Mouse (Mus musculus): ENCODE measurements around the gene Dlgap4.

Dlgap4 gene

DNA sequence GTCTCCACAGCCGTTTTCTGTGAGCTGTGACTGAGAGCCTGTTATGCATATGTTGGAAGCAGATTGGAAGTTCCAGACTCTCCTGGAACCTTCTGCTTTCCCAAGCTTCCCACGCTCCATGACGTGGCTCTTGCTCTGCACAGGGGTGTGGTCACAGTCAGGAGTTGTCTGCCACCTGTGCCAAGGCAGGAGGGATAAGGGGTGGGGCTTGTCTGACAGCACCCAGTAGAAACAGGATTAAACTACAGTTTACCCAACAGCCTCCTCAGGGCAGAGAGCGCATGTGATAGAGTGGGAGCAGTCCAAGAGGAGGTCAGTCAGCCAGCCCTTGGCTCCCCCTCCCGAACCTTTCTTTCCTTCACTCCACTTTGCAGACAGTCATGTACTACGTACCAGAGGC, 118.6 kb downstream of the Dlgap4 start:
- no peak for DNase-seq (ENCODE audit: low read depth in 2 of 2, low spot score in 2 of 2)

DNA sequence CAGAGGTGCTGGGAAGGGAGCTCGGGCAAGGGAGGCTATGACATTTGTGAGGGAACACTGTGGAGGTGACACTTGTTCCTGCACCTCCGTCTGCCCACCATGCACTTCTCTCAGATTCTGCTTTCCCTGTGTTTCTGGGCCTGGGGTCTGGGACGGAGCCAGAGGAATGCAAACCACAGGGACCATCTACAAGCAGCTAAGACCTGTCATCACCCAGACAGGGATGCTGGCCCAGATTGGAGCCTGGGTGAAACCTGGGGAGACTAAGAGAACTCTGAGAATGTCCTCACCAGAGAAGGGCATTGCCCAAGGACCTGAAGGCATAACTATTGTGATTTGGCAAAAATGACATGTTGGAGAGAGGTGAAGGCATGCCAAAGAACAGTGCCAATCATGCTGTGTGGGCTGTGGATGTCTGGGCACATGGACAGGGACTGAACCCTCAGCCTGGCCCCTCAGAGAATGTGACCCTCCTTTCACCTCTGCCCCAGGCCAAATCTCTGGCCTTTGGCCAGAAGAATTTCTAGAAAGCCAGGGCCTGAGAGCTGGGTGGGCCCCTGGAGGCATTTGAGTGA, 122.3 kb downstream of the Dlgap4 start:
- no peak for DNase-seq (ENCODE audit: low read depth in 2 of 2, low spot score in 2 of 2)

DNA sequence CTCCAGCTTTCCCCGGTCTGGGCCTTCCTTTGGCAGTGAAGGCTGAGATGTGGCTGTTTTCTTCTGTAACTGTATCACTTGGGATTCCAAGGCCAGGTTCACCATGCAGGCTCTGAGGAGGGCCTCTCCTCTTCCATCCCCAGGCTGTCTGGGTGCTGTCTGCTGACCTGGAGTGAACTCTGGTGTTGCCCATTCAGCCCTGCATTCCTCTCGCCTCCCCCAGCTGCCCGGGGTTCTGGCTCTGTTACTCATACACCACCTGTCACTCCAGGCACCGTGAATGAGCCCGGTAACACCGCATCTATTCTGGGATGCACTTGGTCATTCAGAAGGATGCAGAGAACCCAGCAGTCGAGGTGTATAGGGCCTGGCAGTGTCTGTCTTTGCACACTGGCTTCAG, 123.3 kb downstream of the Dlgap4 start:
- no peak for DNase-seq (ENCODE audit: low read depth in 2 of 2, low spot score in 2 of 2)

DNA sequence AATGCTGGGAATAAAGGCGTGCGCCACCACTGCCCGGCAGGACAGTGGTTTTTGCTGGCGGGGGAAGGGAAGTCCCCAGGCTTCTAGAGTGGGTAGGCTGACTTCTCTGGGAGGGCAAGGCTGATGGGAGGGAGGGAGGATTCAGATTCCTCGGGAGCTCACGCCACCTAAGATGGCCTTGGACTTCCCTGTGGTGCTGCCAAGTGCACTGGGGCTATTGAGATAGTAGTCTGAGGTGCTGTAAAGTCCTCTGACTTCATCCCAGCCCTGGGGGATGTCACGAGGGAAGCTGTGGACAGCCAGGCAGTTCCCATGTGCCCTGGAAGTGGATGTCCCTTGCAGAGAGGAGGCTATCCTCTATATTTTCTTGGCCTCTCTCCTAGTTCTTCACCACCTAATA, 124.5 kb downstream of the Dlgap4 start:
- no peak for DNase-seq (ENCODE audit: low read depth in 2 of 2, low spot score in 2 of 2)

DNA sequence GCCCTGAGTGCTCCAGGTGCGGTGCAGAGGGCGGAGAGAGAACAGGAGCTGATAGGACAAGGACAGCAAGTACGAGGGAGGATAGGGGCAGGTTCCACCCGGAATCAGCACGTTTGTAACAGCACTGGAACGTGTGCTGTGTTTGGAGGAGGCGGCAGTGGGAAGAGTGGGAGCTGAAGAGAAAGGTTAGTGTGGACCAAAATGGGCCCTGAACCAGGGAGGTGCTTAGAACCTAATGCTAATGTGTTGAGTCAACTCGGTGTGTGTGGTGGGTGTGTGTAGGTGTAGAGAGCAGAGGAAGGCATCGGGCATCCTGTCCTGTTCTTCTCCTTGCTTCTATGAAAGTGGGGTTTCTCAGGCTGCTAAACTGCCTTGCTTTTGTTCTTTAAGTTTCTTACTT, 127.8 kb downstream of the Dlgap4 start:
- DNase-seq (ENCODE audit: low read depth in 2 of 2, low spot score in 2 of 2): no peak

DNA sequence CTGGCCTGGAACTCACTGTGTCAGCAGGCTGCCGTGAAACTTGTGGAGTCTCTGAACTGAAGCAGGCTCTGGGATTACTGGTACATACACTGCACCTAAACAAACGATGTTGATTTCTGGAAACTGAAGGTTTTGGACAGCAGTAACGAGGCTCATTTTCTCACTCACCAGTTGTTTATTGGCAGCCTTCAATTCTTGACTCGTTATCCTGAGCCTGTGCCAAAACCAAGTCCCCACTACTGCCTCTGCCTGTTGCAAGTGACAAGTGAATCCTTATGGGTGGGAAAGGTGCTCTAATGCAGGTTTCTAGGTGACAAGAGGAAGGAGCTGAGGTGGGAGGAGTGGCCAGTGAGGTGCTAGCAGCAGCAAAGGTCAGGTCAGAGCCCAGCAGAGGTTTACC, 128.5 kb downstream of the Dlgap4 start:
- DNase-seq (ENCODE audit: low read depth in 2 of 2, low spot score in 2 of 2): no peak

DNA sequence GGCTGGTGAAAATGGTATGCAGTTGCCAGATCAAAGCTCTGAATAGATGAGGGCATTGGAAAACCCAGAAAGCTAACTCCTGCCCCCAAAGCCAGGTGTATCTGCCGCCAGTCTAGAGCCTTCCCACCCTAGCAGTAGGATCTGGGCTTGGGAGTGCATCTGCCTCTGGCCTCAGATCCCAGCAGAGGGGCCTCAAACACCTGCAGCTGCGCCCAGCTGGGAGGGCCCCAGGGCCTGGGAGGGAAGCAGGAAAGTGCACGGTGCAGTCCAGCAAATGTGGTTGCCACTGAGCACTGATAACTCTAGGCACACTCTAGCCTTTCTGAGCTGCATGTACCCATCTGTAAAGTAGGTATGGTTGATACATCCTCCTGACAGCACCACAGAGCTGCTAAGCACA, 129.7 kb downstream of the Dlgap4 start:
- DNase-seq (ENCODE audit: low read depth in 2 of 2, low spot score in 2 of 2): no peak

DNA sequence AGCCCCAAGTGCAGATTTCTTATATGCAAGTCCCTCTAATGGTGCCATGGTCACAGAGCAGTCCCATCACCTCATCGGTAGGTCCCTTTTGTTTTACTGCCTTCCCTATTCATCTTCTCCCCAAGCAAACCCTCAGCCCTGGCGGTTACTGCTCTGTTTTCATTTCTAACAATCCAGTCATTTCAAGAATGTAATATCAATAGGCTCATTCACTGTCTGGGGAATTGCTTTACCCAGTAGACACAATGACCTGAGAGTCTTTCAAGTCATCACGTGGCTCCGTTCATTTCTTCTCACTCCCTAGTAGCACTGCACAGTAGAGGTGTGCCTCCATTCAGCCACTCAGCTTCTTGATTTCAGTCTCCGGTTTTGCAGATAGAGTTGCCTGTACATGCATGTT, 130.9 kb downstream of the Dlgap4 start:
- no peak for DNase-seq (ENCODE audit: low read depth in 2 of 2, low spot score in 2 of 2)

DNA sequence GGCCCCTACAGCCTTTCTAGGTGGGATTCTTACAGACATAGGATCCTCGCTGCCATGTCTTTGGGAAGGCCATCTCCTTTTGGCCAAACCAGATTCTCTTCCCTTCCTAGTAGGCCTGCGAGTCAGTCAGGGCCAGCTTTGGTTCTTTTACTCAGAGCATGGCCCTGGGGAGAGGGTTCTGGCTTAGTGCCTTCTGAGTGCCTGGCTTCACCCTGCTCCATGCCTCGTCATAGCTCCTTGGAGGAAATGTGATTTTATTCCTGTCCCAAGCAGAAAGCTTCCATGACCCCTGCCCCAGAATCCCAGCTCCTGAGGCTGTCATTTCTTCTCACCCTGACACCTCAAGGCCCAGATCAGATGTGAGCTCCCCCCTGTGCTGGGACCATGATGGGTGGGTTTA, 133.8 kb downstream of the Dlgap4 start:
- no peak for DNase-seq (ENCODE audit: low read depth in 2 of 2, low spot score in 2 of 2)

DNA sequence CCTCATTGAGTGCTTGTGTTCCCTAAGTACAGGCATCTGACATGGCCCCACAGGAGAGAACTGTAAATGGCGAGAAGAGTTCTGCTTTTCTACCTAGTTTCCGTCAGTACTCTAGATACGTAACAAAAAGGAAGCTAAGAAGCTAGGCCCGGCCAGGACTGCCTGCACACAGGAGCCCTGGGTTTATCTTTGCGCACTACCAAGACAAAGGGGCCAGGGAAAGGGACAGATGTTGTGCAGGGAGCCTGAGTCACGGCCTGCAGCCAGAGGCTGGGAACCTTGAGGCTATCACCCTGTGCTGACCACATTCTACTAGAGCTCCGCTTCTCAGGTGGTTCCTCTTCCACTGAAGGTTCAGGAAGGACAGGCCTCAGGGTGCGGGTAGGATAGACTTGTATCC, 136.2 kb downstream of the Dlgap4 start:
- DNase-seq (ENCODE audit: low read depth in 2 of 2, low spot score in 2 of 2): no peak

DNA sequence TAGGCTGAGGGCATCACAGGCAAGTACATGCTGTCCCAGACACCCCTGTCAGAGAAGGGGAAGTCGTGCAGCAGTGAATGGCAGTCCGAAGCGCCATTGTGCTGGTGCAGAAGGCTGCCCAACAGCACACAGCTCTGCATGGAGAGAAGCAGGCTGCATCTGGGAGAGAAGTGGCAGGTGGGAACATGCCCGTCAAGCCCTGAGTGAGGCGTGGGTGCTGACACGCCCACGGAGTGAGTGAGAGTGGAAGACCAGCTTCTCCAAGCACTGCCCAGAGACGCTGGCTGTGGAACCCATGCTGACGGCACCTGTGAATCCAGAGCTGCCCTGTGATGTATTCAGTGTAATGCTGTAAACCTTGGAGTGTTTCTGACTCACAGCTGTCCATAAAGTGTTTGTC, 143.4 kb downstream of the Dlgap4 start:
- no peak for DNase-seq (ENCODE audit: low read depth in 2 of 2, low spot score in 2 of 2)

DNA sequence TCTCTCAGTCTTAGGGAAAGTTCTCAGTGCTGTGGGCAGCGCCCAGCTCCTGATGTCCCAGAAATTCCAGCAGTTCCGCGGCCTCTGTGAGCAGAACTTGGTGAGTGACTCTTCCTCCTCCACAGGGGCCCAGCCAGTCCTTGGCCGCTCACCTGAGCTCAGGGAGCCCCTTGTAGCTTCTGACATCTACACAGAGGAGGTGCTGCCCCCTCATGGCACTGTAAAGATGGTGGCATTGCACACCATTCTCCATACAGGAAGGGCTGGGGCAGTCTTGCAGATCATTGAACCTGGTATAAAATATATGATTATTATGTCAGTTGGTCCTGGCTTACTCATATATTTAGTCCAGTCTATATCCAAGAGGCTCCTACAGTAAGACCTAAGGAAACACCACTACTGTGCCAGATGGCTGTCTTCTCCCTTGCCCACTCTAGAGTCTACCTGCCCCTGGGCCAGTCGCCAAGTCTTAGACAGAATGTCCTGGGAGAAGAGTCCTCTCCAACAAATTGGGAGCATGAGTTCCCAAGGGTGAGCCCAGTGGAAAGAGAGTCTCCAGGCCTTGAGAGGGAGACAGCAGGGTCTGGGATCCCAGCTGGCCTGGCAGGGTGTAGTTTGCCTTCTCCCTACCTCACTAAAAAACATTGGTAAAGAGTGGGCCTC, 147.5 kb downstream of the Dlgap4 start:
- DNase-seq (ENCODE audit: low read depth in 2 of 2, low spot score in 2 of 2): no peak

DNA sequence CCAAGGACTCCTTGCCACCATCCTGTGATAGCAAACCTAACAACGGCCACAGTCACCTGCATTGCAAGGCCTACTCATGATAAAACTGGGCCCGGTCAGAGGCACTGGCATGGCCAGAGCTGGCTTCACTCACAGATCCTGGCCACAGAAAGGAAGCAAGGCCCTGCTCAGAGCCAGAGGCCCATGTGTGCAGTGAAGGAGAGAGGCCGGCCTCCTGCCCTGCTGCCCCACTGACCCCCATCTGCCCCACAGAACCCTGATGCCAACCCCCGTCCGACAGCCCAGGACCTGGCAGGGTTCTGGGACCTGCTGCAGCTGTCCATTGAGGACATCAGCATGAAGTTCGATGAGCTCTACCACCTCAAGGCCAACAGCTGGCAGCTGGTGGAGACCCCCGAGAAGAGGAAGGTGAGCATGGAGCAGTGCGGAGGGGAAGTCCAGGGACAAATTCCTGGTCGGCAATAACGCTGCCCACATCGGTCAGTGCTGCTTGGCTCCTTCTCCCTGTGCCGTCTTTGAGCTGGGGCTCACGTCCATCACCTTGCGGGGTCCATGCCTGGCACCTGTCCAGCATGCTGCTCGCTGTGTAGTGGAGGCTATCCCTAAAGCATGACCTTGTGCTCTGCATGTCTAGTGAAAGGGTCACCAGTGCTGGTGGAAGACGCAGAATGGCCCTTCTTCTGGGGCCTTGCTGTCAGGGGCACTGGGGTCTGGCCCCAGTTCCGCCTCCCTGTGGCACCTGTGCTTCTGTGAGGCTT, 148.2 kb downstream of the Dlgap4 start:
- DNase-seq (ENCODE audit: low read depth in 2 of 2, low spot score in 2 of 2): no peak

DNA sequence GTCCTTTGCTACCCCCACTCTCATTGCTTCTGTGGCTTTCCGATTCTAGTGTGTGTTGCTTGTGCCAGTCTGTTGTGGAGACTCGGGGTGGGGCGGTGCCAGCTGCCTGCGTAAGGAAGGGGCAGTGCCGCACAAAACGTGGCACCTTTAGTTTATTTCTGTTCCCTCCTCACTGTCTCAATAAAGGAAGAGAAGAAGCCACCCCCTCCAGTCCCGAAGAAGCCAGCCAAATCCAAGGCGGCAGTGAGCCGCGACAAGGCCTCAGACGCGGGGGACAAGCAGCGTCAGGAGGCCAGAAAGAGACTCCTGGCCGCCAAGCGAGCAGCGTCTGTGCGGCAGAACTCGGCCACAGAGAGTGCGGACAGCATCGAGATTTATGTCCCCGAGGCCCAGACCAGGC, 149.0 kb downstream of the Dlgap4 start:
- DNase-seq (ENCODE audit: low read depth in 2 of 2, low spot score in 2 of 2): no peak

DNA sequence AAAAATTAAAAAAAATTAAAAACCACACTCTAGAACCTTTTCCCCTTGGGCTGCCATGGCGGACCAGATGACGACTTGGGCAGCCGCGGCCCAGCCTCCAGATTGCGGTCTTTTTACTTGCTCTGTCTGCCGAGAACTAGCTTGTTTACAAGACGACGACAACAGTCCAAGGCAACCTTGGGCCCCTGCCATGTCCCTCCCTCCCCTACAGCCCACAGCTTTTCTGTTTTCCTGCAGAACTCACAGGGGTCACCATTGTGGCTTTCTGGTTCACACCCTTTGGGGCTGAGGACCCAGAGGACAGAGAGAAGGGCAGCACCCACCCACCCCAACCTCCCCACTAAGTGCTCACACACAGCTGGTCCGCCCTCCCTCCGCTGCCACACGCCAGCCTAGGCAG, 149.6 kb downstream of the Dlgap4 start:
- no peak for DNase-seq (ENCODE audit: low read depth in 2 of 2, low spot score in 2 of 2)

DNA sequence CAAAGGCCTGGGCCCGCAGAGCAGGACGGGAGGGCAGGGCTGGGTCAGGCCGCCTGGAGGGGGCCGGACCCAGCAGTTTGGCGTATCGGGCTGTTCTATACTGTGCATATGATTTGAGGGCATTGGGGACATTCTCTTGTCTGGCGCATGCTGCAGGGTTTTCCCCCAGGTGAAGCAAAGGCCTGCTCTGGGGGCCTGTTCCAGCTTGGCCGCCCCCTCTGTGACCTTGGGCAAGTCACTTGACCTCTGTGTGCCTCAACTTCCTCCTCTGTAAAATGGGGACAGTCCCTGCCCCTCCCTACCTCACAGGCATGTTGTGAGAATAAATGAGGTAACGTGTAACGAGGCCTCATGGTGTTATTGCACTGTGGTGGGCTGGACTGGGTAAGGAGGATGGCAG, 150.5 kb downstream of the Dlgap4 start:
- DNase-seq (ENCODE audit: low read depth in 2 of 2, low spot score in 2 of 2): no peak

DNA sequence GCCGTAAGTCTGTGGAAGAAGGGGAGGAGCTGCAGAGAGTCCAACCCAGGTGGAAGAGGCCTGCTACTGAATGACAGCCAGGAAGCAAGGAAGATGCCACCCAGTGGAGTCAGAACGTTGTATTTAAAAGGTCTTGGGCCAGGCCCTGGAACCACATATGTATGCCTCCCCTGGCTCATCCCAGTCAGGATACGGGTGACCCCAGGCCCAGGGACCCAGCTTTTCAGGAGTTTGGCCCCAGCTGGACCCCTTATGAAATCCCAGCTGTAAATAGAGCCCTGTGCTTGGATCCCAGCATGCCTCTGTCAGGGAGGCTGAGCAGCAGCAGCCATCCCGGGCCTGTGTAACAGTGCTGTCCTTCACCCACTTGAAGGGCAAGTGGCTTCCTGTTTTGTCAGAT, 151.2 kb downstream of the Dlgap4 start:
- DNase-seq (ENCODE audit: low read depth in 2 of 2, low spot score in 2 of 2): no peak

DNA sequence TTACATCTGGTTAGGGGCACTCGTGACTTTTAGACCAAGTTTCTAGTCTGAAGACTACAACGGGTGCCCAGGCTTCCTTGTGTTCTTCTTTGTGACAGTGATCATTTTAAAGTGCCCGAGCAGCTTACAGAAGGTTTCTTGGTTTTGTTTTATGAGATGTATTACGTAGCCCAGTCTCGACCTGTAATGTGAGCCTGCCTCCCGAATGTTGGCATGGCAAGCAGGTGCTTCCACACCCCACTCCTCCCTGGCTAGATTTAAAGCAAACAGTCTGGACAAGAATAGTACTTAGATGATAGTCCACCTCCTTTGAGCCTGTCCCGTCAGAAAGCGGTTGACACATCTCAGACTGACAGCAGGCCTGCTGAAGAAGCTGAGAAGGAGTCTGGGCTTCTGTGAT, 152.1 kb downstream of the Dlgap4 start:
- DNase-seq (ENCODE audit: low read depth in 2 of 2, low spot score in 2 of 2): no peak

DNA sequence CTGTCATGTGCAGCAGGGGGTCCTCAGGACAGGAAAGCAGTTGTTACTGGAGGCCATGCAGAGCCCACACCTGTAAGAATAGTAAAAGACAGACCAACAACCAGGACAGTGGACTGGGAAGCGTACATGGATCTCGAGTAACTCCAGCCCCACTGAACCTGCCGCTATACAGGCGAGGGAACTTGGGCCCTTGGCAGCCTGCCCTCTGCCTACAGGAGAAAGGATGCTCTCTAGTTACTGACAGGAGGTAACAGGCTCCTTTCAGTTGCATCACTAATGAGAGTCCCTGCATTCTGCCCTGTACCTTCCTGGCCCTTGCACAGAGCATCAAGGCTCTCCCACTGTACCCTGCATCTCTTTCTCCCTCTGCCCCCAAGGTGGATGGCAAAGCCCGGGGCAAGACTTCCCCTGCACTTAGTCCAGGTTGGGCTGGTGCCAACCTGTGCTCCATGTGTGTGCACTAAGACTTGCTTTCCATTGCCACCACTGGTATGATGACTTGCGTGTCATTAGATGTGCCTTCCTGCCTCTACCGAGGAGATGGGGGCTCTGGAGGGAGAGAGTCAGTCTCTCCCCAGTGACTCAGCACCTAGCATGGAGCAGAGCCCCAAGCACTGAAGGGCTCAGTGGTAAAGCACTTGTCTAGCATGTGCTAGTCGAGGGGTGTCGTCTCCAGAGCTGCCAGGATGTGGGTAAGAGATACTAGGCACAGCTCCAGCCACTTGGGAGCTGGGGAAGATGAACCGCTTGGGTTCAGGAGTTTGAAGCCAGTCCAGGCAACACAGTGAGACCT, 152.9 kb downstream of the Dlgap4 start:
- no peak for DNase-seq (ENCODE audit: low read depth in 2 of 2, low spot score in 2 of 2)

DNA sequence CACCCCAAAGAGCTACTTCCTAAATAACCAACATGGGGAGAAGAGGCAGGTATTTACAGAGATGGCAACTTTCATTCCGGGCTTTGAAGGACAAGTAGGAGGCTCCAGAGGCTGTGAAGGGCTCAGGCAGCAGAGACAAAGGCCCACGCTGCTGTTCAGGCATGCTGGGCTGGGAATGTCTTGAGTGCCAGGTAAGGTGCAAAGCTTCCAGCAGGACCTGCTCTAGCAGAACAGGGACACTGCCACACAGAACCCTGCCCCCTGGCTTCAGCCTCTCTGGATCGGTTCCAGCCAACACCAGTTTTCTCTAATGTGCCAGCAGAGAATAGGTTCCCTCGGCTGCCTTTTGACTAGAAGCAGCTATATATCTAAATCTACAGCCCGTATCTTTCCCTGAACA, 153.6 kb downstream of the Dlgap4 start:
- DNase-seq (ENCODE audit: low read depth in 2 of 2, low spot score in 2 of 2): no peak

DNA sequence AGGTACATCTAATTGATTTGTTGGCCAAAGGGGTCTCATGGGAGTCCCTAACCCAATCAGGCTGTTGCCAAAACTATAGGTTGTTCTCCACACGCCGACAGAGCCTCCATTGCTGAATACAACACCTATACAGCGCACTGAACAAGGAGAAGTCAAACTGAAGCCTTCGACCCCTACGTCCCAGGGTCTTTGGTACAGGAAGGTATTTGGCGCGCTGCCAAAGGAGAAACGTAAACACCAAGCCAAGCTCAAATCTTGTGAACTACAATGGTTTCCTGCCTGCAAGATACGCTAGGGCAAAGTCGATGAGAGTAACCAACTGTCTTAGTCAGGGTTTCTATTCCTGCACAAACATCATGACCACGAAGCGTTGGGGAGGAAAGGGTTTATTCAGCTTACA, 155.8 kb downstream of the Dlgap4 start:
- no peak for DNase-seq (ENCODE audit: low read depth in 2 of 2, low spot score in 2 of 2)

DNA sequence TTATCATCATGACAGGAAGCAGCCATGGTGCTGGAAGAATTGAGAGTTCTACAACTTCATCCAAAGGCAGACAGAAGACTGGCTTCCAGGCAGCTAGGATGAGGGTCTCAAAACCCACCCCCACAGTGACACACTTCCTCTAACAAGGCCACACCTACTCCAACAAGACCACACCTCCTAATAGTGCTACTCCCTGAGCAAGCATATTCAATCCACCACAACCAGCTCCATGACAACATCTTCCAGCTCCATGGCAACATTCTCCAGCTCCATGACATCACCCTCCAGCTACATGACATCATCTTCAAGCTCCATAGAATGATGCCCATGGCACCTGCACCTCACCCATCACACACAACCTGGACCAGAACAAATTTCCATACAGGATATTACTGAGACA, 160.0 kb downstream of the Dlgap4 start:
- no peak for DNase-seq (ENCODE audit: low read depth in 2 of 2, low spot score in 2 of 2)
